Mouse (Mus musculus): ENCODE measurements at regions not wholly inside any gene's neighbourhood (a gene's known extent, or its start where the extent isn't known, plus 50 kb on each side); places are given as distances from the start of the nearest gene placed in this dataset.
"Not testable (repeated sequence)": the region's sequence is repeated elsewhere in the genome, so short reads cannot be mapped to it uniquely, and the experiment has no call there.

GRCm38 (mm10) chr3:78573299-78573698, 713.0 kb downstream of the Rapgef2 start:
- no peak for DNase-seq (ENCODE audit: low read depth, low spot score)

- not testable (repeated sequence) for DNase-seq (ENCODE audit: low read depth, low spot score)
These were observed 721.4 kb downstream of the Rapgef2 start for GRCm38 (mm10) chr3:78564926-78565325.
